Mouse (Mus musculus) megakaryocyte-erythroid progenitor cell, adult 5-6 weeks (primary cell): Measurements from ENCODE around the gene 4932438A13Rik. TPM values are rescaled to one million over a fixed set of nuclear protein-coding genes. Genes with fewer than 3 reads are reported as not detected.

Experiments used
- ATAC-seq: replicated peaks from 2 replicates; pipeline ENCODE4 v1.8.0; 2016; ENCODE audit warnings: mild to moderate bottlenecking, inconsistent platforms; ENCODE audit not compliant: severe bottlenecking, poor library complexity, low FRiP score, low TSS enrichment
- total RNA-seq, 2 experiments: library from RNA; stranded (forward) in 1 of 2; stranded (reverse) in 1 of 2; fragments of 200-1000, 215-1000 nt in 1 of 2; fragments of >200 nt in 1 of 2; fragmentation: Nextera tagmentation in 1 of 2; gene quantifications; 2 replicates each; pipeline ENCODE4 v1.2.3; 2014 to 2017

4932438A13Rik gene
- 67.8 and 79.9 TPM in 2 replicates for total RNA-seq (2014; fragmentation: Nextera tagmentation)
- 46.4 and 55.3 TPM in 2 replicates for total RNA-seq (2017)

DNA sequence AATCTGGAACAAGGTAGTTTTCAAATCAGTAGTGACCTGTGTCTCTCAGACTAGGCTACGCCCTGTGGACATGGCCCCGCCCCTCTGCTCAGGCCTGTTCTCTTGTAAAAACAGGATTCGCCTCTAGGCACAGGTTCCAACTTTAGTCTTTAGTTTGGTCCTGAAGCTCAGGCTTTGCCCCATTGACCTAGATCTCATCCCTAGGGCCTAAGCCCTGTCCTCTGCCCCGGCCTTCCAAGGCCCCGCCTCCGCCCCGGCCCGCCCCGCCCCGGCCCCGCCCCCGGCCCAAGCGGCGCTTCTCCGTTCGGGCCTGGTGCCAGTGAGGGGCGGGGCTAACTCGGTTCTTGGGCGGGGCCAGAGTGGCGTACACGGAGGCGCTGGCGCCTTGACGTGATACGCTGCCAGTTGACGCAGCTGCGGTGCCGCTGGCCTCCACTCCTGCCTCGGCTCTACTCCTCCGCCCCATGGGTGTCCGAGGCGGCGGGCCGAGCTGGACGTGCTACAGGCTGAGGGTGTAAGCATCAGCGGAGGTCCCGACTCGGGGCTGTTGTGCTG lies at the start of gene 4932438A13Rik:
4932438A13Rik (plus strand) TSS at position 384 of the 555 bp plus-strand sequence.
- peak; percentile 98 for ATAC-seq

DNA sequence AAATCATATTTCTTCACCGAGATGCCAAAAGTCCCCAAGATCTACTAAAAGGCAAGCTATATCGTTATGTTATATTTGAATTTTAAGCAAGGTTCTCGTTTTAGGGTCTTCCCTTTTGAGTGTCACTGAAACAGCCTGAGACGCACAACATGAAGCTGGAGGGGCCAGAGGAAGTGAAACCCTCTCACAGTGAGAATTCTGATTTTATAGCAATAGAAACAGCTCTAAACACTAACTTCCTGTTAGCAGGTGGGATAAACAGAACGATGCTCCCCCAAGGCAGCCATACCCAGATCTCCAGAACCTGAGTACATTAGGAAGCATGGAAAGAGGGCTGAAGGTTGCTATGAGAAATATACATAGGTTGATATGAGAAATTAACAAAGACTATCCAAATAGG lies 46.3 kb upstream of the 4932438A13Rik start:
- ATAC-seq = no peak

DNA sequence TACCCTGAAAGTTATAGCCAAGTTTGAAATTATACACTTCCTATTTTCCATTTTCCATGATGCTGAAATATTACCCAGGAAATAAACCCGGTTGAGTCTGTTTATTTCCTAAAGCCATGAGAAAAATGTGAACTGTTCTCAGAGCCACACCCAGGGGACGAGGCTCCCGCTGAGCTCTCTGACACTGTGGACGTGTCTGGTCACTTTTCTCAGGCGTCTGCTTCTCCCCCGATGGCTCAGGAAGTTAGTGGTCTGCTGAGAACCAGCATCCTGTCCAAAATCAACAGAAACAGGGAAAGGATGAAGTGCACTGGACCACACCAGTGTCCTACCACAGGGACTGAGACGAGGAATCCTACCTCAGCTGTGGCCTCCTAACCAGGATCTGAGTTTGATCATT lies 43.5 kb upstream of the 4932438A13Rik start:
- ATAC-seq = no peak

DNA sequence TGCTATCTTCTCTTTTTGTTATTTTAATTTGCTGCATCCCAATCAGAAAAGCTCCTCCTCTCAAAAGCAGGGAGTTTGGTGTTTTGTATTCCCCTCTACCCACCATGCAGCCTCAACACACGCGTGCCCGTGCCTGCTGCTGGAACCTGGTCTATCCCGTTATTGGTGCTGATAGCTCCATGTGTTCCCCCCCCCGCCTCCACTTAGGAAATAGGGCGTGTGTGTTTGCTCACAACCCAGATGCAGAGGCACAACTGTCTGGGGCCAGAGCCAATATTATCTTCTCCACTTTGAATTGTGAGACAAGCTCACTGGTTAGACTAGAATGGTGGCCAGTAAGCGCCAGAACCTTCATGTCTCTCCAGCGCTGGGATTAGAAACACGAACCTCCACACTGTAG lies 41.9 kb upstream of the 4932438A13Rik start:
- ATAC-seq = no peak

DNA sequence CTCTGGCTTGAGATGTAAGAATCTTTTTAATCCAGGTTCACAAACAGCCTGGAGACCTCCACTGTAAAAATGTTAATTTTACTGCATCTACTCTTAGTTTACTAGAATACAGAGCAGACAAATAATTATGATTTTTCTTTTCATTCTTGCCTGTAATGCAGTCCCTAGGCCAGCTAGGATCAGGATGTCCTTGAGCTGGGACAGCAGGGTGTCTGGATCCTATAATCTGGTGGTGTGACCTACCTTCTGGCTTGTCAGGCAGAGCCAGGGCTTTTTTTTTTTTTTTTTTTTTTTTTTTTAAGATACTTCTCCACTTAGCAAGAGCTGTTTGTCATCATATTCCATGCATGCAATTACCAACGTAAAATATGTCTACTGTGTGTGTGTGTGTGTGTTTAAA lies 37.8 kb upstream of the 4932438A13Rik start:
- no peak for ATAC-seq

DNA sequence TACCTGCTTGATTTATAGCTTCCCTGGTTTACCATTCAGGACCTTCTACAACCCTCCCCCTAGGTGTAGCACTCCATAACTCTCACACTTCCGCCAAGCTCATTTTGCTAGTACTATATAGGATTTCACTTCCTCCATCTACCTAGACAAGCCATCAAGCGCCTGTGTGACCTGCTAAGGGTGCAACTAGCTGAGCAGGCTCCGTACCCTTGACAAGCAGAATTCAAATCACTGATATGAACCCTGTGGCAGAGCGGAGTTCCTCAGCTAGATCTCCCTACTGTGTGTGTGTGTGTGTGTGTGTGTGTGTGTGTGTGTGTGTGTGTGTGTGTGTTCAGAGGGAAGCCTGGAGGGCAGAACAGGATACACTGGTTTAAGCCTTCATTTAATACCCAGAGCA lies 37.4 kb upstream of the 4932438A13Rik start:
- ATAC-seq = no peak

DNA sequence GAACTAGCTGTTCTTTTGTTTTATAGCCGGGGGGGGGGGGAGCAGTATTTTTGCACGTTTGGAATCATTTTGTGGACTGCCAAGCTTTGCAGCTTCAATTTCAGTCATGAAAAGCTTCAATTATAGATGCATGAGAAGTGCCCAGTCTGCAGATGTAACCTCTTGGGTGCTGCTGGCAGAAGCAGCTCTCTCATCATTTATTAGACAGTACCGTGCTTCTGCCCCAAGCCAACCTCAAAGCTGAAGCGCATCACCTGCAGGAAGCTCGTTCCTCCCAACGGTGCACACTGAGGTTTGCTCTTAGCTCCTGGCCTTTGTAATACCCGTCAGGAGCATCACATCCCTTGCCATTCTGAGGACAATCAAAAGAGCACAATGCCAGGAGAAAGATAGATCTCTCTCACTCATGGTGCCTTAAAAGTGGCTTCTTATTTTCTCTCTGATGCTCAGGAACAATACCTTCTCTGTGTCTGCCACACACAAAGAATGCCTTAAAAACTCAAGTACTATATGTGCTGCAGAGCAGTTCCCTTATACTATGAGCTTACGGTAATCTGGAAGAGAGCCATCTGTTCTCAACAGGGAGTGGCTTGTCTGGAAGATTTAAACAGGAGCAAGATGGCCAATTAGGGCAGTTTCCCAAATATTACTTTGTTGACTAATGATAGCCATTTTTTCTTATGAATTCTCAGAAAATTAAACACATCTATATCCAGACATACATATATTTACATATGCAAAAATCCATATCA lies 35.5 kb upstream of the 4932438A13Rik start:
- ATAC-seq = no peak

DNA sequence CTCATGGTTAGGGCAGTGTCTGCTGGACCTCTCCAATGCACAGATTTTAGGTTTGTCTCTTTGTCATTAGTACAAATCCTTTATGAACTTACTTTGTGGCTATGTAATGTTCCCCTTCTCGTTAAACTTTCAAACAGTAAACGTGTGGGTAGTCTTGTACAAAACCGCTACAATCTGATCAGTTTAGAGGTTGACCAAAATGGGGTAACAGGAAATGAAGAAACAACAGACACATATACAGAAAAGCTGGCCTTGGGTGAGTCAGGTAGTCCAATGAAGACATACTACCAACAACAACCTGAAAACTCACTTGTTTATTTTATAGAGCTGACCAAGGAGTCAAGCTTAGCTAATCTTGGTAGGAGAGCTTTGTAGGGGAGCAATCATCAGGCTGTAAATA lies 32.7 kb upstream of the 4932438A13Rik start:
- ATAC-seq = no peak

DNA sequence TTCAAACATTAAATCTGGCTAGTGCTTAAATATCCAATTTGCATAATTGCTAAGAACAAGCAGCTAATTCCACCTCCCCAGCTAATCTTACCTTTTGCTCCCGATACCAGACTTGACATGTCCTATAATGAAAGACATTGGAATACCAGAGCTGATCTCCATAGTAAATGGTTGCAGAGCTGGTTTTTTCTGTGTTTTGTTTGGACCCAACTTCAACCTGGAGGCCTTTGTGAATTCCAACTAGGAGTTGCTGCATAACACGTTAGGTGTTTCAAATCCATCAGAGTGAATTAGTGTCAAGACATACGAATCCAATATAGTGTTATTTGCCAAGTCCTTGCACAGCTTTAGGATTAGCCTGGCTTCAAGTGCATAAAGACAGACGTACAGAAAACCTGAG lies 28.5 kb upstream of the 4932438A13Rik start:
- ATAC-seq = no peak

DNA sequence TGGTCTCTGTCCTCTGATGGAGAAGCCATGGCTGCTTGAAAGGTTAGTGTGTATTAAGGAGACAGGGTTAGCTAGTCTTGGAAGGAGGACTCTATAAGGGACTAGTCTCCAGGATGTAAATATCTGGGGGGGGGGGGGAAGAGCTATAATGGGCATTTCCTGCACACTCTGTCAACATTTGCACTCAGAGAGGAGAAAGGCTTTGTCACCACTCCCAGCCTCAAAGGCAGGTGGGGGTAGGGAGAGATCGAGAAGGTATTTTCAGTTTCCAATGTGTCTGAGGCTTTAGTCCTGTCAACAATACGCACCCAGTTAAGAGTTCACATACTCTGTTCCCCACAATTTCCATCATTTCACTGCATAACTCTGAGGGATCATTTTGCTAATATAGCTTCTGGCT lies 28.1 kb upstream of the 4932438A13Rik start:
- no peak for ATAC-seq

DNA sequence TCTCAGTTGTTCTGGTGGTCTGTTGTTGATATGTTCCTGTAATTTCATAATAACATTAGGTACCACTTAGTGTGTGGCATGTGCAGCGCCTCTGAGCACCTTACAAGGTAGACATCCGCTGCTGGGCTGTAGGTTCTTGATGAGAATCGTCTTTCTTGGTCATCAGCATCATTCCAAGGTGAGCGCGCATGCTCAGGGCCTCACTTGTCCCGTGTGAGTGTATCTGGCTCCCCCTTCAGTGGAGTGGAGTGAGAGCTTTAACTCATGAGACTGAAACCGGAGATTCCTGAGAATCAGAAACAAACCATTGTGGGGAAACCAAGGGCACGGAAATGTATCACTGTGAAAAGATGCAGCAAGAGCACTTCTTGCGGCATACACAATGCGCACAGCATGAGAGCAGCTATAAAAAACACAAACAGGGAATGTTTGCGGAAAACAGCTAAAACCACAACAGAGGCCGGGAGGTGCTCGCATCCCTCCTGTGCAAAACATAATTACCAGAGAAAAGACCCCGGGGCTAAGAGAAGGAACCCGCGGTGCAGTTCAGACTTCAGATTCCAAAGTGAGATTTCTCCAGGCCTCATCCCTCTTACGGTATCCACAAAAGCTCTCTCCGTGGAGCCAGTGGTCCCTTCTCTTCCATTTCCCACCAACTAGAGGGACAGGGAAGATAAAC lies 27.2 kb upstream of the 4932438A13Rik start:
- no peak for ATAC-seq

DNA sequence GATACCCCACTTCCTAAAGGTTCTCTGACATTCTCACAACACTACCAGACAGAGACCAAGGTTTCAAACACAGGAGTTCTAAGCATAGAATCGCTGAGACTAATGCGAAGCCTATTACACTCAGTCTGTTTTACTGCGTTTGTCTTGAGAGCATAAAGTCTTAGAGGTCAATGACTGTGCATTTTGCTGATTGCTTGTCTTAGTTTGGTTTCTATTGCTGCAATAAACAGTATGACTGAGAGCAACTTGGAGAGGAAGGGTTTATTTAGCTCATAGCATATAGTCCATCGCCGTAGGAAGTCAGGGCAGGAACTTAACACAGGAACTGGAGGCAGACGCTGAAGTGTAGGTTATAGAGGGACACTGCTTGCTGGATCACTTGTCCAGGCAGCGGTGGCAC lies 26.1 kb upstream of the 4932438A13Rik start:
- no peak for ATAC-seq

DNA sequence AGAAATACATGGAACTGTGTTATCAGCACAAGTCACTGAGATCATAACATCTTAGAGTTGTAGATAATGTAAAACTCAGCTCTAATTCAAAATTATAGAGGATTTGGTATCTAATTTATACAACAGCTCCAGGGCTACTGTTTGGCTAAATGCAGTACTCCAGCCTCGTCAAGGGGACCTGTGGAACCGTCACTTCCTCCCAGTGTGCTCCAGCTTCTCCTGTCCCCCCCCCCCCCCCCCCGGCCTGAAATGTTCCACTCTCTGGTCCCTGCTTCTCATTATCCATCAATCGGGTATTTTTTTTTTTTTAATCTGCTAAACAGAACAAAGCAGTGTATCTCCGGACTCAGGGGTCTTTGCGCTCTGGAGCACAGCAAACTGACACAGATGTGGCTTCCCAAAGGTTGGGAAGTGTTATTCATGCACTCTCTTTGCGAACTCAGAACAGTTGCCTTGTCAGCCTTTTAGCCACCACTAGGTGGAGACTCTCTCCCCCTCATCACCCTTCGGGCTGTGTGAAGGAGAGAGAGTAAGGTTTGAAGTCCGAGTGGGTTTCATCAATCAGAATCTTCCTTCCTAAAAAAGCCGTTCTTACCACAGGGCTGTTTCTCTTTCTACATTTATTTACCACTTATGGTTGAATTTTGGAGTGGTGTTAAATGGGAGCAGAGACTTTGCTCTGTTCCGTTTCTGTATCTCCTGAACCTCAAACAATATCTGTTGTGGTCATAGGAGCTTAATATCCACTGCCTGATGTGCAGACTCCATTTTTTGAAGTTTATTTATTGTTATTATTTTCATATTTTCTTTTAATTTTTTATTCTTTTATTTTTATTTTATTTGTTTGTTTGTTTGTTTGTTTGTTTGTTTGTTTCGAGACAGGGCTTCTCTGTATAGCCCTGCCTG lies 22.0 kb upstream of the 4932438A13Rik start:
- ATAC-seq = peak; percentile 93

DNA sequence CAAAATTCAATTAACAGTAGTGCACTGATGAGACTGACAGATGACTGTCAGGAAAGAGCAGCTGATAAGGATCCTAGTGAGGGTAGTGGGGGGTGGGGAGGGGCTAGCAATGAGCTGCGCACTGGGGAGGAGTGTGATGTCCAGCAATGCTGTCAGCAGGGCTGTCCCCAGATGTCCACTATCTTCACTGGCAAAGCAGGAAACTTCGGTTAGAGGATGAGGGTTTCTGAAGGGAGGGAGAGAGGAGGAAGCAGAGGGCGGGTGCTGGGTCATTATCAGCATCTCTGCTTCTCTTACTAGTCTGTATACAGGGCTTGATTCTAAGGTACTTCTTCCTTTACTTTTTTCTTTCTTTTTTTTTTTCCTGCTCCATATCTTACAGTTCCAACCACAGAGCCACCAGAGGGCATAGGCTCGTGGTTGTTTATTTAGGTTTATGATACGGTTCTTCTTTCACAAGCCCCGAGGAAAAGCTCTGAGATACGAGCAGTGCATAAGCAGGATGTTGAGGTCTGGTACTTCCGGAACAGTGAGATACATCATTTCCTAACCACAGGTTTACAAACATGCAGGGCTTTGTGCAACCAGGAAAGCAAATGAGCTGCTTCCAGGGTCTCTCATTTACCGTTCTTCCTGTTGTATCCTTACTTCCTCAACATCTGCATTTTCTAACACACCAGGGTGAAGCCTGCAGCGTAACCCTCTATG lies 9.0 kb upstream of the 4932438A13Rik start:
- peak; percentile 83 for ATAC-seq

DNA sequence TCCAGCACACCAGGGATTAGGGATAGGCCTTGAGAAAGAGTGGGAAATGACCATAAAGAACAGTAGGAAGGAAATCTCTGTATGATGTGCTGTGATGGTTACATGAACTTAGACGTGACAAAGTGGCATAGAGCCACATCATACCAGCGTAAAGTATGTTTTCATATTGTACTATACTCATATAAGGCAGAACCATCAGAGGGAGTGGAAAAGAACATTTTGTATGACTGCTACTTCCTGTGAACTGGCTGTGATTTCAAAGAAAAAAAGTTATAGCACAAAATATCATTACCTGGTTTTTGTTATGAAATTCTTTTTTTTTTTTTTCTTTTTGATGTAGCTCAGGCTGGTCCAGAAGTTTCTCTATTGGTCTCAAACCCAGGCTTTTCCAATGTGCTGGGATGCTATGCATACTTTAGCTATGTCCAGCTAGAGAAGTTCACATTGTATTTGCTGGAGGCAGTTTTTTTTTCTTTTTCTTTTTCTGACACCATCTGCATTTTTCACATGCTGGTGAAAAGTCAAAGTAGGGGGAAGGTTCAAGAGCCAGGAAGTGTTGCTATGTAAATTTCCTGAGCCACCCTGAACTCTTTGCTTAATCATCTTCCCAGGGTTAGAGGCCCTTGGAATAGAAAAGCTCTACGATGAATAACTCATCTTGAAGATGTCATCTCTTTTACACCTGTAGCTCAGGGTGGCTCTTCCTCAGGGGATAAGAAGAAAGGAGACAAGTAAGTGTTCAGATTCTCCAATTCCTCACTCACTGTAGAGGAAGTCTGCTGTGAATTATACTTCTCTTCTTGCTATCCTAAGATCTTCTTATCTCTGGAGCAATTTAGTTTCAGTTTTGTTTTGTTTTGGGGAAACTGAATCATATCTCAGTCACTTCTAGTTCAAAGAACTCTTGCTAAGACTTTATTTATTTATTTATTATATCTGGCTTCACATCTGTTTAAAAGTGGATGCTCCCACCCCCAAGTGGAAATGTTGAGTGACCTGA lies 1.2 kb upstream of the 4932438A13Rik start:
- ATAC-seq = no peak

DNA sequence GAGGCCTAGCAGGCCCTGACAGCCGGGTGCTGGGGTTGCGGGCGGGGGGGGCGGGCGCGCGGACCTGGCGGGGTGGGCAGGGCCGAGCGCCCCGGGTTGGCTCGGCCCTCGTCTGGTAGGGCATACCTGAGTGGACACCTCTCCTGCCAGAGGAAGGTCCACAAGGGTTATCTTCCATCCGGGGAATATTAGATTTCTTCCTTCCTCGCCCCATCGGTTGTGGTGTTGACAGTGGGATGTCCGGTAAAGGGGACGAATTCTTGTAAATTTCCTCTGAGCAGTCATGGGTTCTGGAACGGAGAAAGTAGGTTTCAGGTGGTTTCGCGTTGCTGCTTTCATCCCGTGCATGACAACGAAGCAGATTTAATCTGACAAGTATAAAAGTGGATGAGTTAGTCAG lies 523 bp downstream of the 4932438A13Rik start:
- peak; percentile 37 for ATAC-seq

DNA sequence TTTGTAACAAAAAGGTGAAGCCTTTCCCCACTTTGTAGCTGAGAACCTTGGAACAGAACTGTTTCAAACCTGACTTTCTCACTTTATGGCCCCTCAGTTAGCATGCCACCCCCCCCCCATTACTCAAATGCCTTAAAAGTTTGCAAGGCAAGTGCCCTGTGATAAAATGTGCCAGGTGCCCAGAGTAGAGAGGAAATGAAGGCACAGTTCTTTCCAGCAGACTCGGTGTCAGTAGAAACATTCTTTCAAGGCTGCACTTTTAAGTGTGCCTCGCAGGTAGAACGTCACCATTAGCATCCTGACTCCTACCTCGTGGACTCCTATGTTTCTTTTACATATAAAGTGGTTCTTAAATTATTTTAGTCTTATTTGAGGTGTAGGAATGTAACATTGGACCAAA lies 977 bp downstream of the 4932438A13Rik start:
- no peak for ATAC-seq

DNA sequence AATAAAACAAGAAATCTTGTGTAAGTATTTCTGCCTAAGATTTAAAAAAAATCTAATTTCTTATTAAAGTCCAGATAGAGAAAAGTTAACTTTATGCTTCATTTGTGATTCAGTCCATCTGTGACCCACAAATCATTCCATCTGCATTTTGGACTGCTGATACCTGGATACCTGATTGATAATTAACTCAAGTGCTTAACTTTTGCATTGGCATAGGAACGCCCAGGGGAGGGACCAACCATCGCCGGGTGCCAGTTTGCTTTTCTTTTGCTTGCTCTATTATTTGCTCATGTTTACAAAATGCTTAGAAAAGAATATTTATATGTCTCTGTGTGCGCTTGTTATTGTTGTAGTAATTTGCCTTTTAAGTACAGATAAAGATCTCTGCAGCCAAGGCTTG lies 1.6 kb downstream of the 4932438A13Rik start:
- ATAC-seq = no peak
